Mouse (Mus musculus): ENCODE results near the gene Basp1.

The Basp1 gene

GRCm38 (mm10) chr15:25430167-25430566, 16.6 kb upstream of the Basp1 start:
- in situ Hi-C loops (cut with MboI; ENCODE audit: low pct_unique_long_range_greater_than_20kb in 1 of 2, low sequenced_read_pairs in 2 of 2, unreplicated experiment in 1 of 2) = loop anchor here in 1 of 2 experiments (25.0 kb wide), 1 partner anchor 532 kb away; no protein-coding TSS in a partner anchor

- in situ Hi-C loops (cut with MboI; ENCODE audit: low pct_unique_long_range_greater_than_20kb in 1 of 2, low sequenced_read_pairs in 2 of 2, unreplicated experiment in 1 of 2) = loop anchor here in 1 of 2 experiments (25.0 kb wide), 1 partner anchor 533 kb away; no protein-coding TSS in a partner anchor
These were observed 15.4 kb upstream of the Basp1 start for GRCm38 (mm10) chr15:25429007-25429406.

- in situ Hi-C loops (cut with MboI; ENCODE audit: low pct_unique_long_range_greater_than_20kb in 1 of 2, low sequenced_read_pairs in 2 of 2, unreplicated experiment in 1 of 2) = loop anchor here in 1 of 2 experiments (25.0 kb wide), 1 partner anchor 534 kb away; no protein-coding TSS in a partner anchor
These were observed 15.0 kb upstream of the Basp1 start for GRCm38 (mm10) chr15:25428551-25428950.

- in situ Hi-C loops (cut with MboI; ENCODE audit: low pct_unique_long_range_greater_than_20kb in 1 of 2, low sequenced_read_pairs in 2 of 2, unreplicated experiment in 1 of 2) = loop anchor here in 1 of 2 experiments (25.0 kb wide), 1 partner anchor 833 kb away; no protein-coding TSS in a partner anchor
These were observed 6.7 kb upstream of the Basp1 start for GRCm38 (mm10) chr15:25420266-25420665.

GRCm38 (mm10) chr15:25416367-25416766, 2.8 kb upstream of the Basp1 start:
- in situ Hi-C loops (cut with MboI; ENCODE audit: low pct_unique_long_range_greater_than_20kb in 1 of 2, low sequenced_read_pairs in 2 of 2, unreplicated experiment in 1 of 2) = loop anchor here (10.0 to 25.0 kb wide), 3 partner anchors 692 to 829 kb away; no protein-coding TSS in a partner anchor

GRCm38 (mm10) chr15:25415958-25416357, 2.4 kb upstream of the Basp1 start:
- in situ Hi-C loops (cut with MboI; ENCODE audit: low pct_unique_long_range_greater_than_20kb in 1 of 2, low sequenced_read_pairs in 2 of 2, unreplicated experiment in 1 of 2) = loop anchor here (10.0 to 25.0 kb wide), 3 partner anchors 691 to 829 kb away; no protein-coding TSS in a partner anchor

GRCm38 (mm10) chr15:25414747-25415119, 1.2 kb upstream of the Basp1 start:
- in situ Hi-C loops (cut with MboI; ENCODE audit: low pct_unique_long_range_greater_than_20kb in 1 of 2, low sequenced_read_pairs in 2 of 2, unreplicated experiment in 1 of 2) = loop anchor here (10.0 to 25.0 kb wide), 3 partner anchors 690 to 827 kb away; no protein-coding TSS in a partner anchor

- in situ Hi-C loops (cut with MboI; ENCODE audit: low pct_unique_long_range_greater_than_20kb in 1 of 2, low sequenced_read_pairs in 2 of 2, unreplicated experiment in 1 of 2) = loop anchor here (10.0 to 25.0 kb wide), 3 partner anchors 689 to 827 kb away; no protein-coding TSS in a partner anchor
These were observed 615 bp upstream of the Basp1 start for GRCm38 (mm10) chr15:25414011-25414746.

GRCm38 (mm10) chr15:25412761-25413261, 753 bp downstream of the Basp1 start:
- in situ Hi-C loops (cut with MboI; ENCODE audit: low pct_unique_long_range_greater_than_20kb in 1 of 2, low sequenced_read_pairs in 2 of 2, unreplicated experiment in 1 of 2) = loop anchor here (10.0 to 25.0 kb wide), 3 partner anchors 688 to 826 kb away; no protein-coding TSS in a partner anchor

- in situ Hi-C loops (cut with MboI; ENCODE audit: low pct_unique_long_range_greater_than_20kb in 1 of 2, low sequenced_read_pairs in 2 of 2, unreplicated experiment in 1 of 2) = loop anchor here (10.0 to 25.0 kb wide), 3 partner anchors 687 to 825 kb away; no protein-coding TSS in a partner anchor
These were observed 1.4 kb downstream of the Basp1 start for GRCm38 (mm10) chr15:25412171-25412641.

GRCm38 (mm10) chr15:25411461-25411860, 2.1 kb downstream of the Basp1 start:
- in situ Hi-C loops (cut with MboI; ENCODE audit: low pct_unique_long_range_greater_than_20kb in 1 of 2, low sequenced_read_pairs in 2 of 2, unreplicated experiment in 1 of 2) = loop anchor here (10.0 to 25.0 kb wide), 3 partner anchors 687 to 824 kb away; no protein-coding TSS in a partner anchor

- in situ Hi-C loops (cut with MboI; ENCODE audit: low pct_unique_long_range_greater_than_20kb in 1 of 2, low sequenced_read_pairs in 2 of 2, unreplicated experiment in 1 of 2) = loop anchor here in 1 of 2 experiments (25.0 kb wide), 1 partner anchor 819 kb away; no protein-coding TSS in a partner anchor
These were observed 7.6 kb downstream of the Basp1 start for GRCm38 (mm10) chr15:25405926-25406325.

- in situ Hi-C loops (cut with MboI; ENCODE audit: low pct_unique_long_range_greater_than_20kb in 1 of 2, low sequenced_read_pairs in 2 of 2, unreplicated experiment in 1 of 2) = loop anchor here in 1 of 2 experiments (25.0 kb wide), 1 partner anchor 817 kb away; no protein-coding TSS in a partner anchor
These were observed 9.7 kb downstream of the Basp1 start for GRCm38 (mm10) chr15:25403879-25404278.

GRCm38 (mm10) chr15:25402001-25402400, 11.6 kb downstream of the Basp1 start:
- in situ Hi-C loops (cut with MboI; ENCODE audit: low pct_unique_long_range_greater_than_20kb in 1 of 2, low sequenced_read_pairs in 2 of 2, unreplicated experiment in 1 of 2) = loop anchor here in 1 of 2 experiments (25.0 kb wide), 1 partner anchor 815 kb away; no protein-coding TSS in a partner anchor

- in situ Hi-C loops (cut with MboI; ENCODE audit: low pct_unique_long_range_greater_than_20kb in 1 of 2, low sequenced_read_pairs in 2 of 2, unreplicated experiment in 1 of 2) = loop anchor here in 1 of 2 experiments (25.0 kb wide), 1 partner anchor 813 kb away; no protein-coding TSS in a partner anchor
These were observed 13.3 kb downstream of the Basp1 start for GRCm38 (mm10) chr15:25400276-25400675.

GRCm38 (mm10) chr15:25395912-25396590, 17.5 kb downstream of the Basp1 start:
- in situ Hi-C loops (cut with MboI; ENCODE audit: low pct_unique_long_range_greater_than_20kb in 1 of 2, low sequenced_read_pairs in 2 of 2, unreplicated experiment in 1 of 2) = no loop called here

- in situ Hi-C loops (cut with MboI; ENCODE audit: low pct_unique_long_range_greater_than_20kb in 1 of 2, low sequenced_read_pairs in 2 of 2, unreplicated experiment in 1 of 2) = no loop called here
These were observed 21.0 kb downstream of the Basp1 start for GRCm38 (mm10) chr15:25392525-25393099.

- in situ Hi-C loops (cut with MboI; ENCODE audit: low pct_unique_long_range_greater_than_20kb in 1 of 2, low sequenced_read_pairs in 2 of 2, unreplicated experiment in 1 of 2) = no loop called here
These were observed 22.4 kb downstream of the Basp1 start for GRCm38 (mm10) chr15:25391210-25391609.

Measured in mouse embryonic stem cell (cell line).